Mouse (Mus musculus): Measurements from ENCODE around the gene Aatk. TPM values are rescaled to one million over a fixed set of nuclear protein-coding genes. Genes with fewer than 3 reads are reported as not detected.

The Aatk gene
- 1.4 and 1.7 TPM in 2 replicates for polyA plus RNA-seq (2015; fragmentation: Nextera tagmentation; extraction: Ambion mirVana)

GRCm38 (mm10) chr11:120046553-120047191 is at the start of gene Aatk:
Aatk (minus strand) TSS chr11:120047167.

GRCm38 (mm10) chr11:120086702-120087152 is 39.8 kb upstream of the Aatk start, which contains the start of gene Cep131:
Cep131 (minus strand) TSS chr11:120086827.

MicroRNA genes within 50 kb of the gene (microRNA counts, 519-probe panel; counts per million panel counts)
- 2,983 counts per million, percentile 46 among the panel's probes with 10 or more counts for microRNA mmu-miR-338-3p
- 1,384 counts per million, percentile 9 among the panel's probes with 10 or more counts for microRNA mmu-miR-338-5p

Small RNAs within 50 kb of the gene (microRNA-seq; reads per million reads assigned to microRNA genes)
- gene Gm25948 (not detected), gene Mir3065 (not detected), gene Mir338 (not detected)

Other genes starting within 250 kb of the Aatk start
- 67.6 and 71.7 TPM in 2 replicates for gene Chmp6, start 133.7 kb downstream of the Aatk start, polyA plus RNA-seq (2015; fragmentation: Nextera tagmentation; extraction: Ambion mirVana)
- 14.0 and 17.3 TPM in 2 replicates for gene Baiap2, start 104.4 kb downstream of the Aatk start, polyA plus RNA-seq (2015; fragmentation: Nextera tagmentation; extraction: Ambion mirVana)
- 6.5 and 7.0 TPM in 2 replicates for gene Cep131, start 39.7 kb upstream of the Aatk start, polyA plus RNA-seq (2015; fragmentation: Nextera tagmentation; extraction: Ambion mirVana)
- gene Tepsin, start 51.6 kb upstream of the Aatk start, polyA plus RNA-seq (2015; fragmentation: Nextera tagmentation; extraction: Ambion mirVana): 10.1 and 10.2 TPM in 2 replicates
- 86.2 and 95.8 TPM in 2 replicates for gene Ndufaf8, start 51.8 kb upstream of the Aatk start, polyA plus RNA-seq (2015; fragmentation: Nextera tagmentation; extraction: Ambion mirVana)
- gene Slc38a10, start 104.2 kb upstream of the Aatk start, polyA plus RNA-seq (2015; fragmentation: Nextera tagmentation; extraction: Ambion mirVana): 48.3 and 51.8 TPM in 2 replicates
- 1.5 and 1.6 TPM in 2 replicates for gene Bahcc1, start 185.8 kb upstream of the Aatk start, polyA plus RNA-seq (2015; fragmentation: Nextera tagmentation; extraction: Ambion mirVana)